Mouse (Mus musculus) lung, postnatal 0 days (tissue): ENCODE data around the gene Zfp329. TPM values are rescaled to one million over a fixed set of nuclear protein-coding genes. Genes with fewer than 3 reads are reported as not detected.
A peak's percentile ranks its signal among the peaks of the same experiment; 100 is the strongest.
"Not testable (repeated sequence)": the region's sequence is repeated elsewhere in the genome, so short reads cannot be mapped to it uniquely, and the experiment has no call there.

ENCODE experiments used
- ATAC-seq: fragments of 200-750 bp; cut with Nextera tagmentation; 2 replicates; pipeline ENCODE4 v1.8.0; 2017; ENCODE audit warnings: moderate library complexity
- DNase-seq: peaks from one replicate; pipeline ENCODE4 v3.0.0-alpha.2; 2016; ENCODE audit warnings: low spot score
- H3K27ac ChIP-seq: fragments of 300-500 bp; sonication (generic); 2 replicates; pipeline ENCODE4 v1.5.1; 2014; ENCODE audit warnings: antibody characterized with exemption, mild to moderate bottlenecking, low read length, mixed read lengths
- H3K27me3 ChIP-seq: fragments of 300-500 bp; sonication (generic); replicated peaks from 2 replicates; pipeline ENCODE4 v1.6.1; 2014; ENCODE audit warnings: low read length, mixed read lengths; ENCODE audit not compliant: insufficient read depth
- H3K36me3 ChIP-seq: fragments of 300-500 bp; sonication (generic); 2 replicates; pipeline ENCODE4 v1.6.1; 2014; ENCODE audit warnings: low read length, mixed read lengths; ENCODE audit not compliant: insufficient read depth
- H3K4me1 ChIP-seq: fragments of 300-500 bp; sonication (generic); 2 replicates; pipeline ENCODE4 v1.6.1; 2014; ENCODE audit warnings: antibody characterized with exemption, low read depth, low read length, mixed read lengths; ENCODE audit not compliant: insufficient read depth
- H3K4me2 ChIP-seq: fragments of 300-500 bp; sonication (generic); replicated peaks from 2 replicates; pipeline ENCODE4 v1.6.1; 2014; ENCODE audit warnings: low read depth, mild to moderate bottlenecking, low read length, moderate library complexity, mixed read lengths
- H3K4me3 ChIP-seq: fragments of 300-500 bp; sonication (generic); 2 replicates; pipeline ENCODE4 v1.5.1; 2014; ENCODE audit warnings: low read depth, low read length
- H3K9ac ChIP-seq: fragments of 300-500 bp; sonication (generic); replicated peaks from 2 replicates; pipeline ENCODE4 v1.6.1; 2014; ENCODE audit warnings: low read depth, mild to moderate bottlenecking
- H3K9me3 ChIP-seq: fragments of 300-500 bp; sonication (generic); 2 replicates; pipeline ENCODE4 v1.6.1; 2016; ENCODE audit warnings: low read length, mixed read lengths
- CTCF ChIP-seq: IDR thresholded peaks from 2 replicates; pipeline ENCODE4 v1.5.1; 2016; ENCODE audit warnings: antibody characterized with exemption, mild to moderate bottlenecking
- EP300 ChIP-seq: IDR thresholded peaks from 2 replicates; pipeline ENCODE4 v1.6.1; 2016; ENCODE audit warnings: antibody characterized with exemption, mild to moderate bottlenecking, control low read depth
- WGBS: fragments of 180-500 bp; shearing (Covaris S2); extraction: QIAGEN DNeasy Blood & Tissue Kit; methylation state at CpG from one replicate; pipeline ENCODE4 v1.1.7; 2014; 5-methylcytosine and 5-hydroxymethylcytosine counted together
- polyA plus RNA-seq: library from polyadenylated mRNA; unstranded; fragments of >200 nt; fragmentation: Nextera tagmentation; extraction: Ambion mirVana; gene quantifications from 2 replicates; pipeline ENCODE4 v1.2.1, GENCODE M21; 2015

Gene Zfp329
- polyA plus RNA-seq, 1 experiment from 2014 or later, result 7.2 TPM

DNA sequence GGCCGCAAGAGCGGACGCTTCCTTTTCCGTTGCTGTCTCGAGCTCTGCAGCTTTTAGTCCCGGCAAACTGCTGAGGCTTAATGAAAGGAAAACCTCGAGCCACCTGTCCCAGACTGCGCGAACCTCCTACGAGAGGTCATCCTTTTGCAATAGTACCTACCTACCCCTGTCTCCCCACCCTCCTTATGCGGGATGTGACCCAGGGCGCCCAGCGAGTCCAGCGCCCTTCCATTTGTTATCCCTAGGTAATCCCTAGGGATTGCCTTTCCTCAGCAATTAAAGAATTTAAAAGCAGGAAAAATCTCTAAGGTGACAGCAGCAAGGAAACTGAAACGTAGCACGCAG, 15.0 kb downstream of the Zfp329 start:
- H3K4me1 ChIP-seq, result no peaks in the 10 kb centered on the region
- no peak overlapping the region for H3K27ac ChIP-seq
- peak overlapping the region; percentile 55 for H3K9ac ChIP-seq
- H3K4me3 ChIP-seq, result peak overlapping the region; percentile 44
- peak; percentile 49; the same call in 1 of the 2 replicates for ATAC-seq
- DNase-seq, result no peak
- TF ChIP-seq CTCF, result no peak
- no peak for TF ChIP-seq EP300
- H3K27me3 ChIP-seq, result no peaks in the 10 kb centered on the region
- 0 out of 2 replicates have a peak, but pooled peaks cover 2% of the 10 kb centered on the region for H3K9me3 ChIP-seq
- 0% methylated on average over 16 of the region's 16 CpGs for WGBS
- peak overlapping the region; percentile 64 for H3K4me2 ChIP-seq
- H3K36me3 ChIP-seq, result 0 out of 2 replicates have a peak, but pooled peaks cover 6% of the 10 kb centered on the region

DNA sequence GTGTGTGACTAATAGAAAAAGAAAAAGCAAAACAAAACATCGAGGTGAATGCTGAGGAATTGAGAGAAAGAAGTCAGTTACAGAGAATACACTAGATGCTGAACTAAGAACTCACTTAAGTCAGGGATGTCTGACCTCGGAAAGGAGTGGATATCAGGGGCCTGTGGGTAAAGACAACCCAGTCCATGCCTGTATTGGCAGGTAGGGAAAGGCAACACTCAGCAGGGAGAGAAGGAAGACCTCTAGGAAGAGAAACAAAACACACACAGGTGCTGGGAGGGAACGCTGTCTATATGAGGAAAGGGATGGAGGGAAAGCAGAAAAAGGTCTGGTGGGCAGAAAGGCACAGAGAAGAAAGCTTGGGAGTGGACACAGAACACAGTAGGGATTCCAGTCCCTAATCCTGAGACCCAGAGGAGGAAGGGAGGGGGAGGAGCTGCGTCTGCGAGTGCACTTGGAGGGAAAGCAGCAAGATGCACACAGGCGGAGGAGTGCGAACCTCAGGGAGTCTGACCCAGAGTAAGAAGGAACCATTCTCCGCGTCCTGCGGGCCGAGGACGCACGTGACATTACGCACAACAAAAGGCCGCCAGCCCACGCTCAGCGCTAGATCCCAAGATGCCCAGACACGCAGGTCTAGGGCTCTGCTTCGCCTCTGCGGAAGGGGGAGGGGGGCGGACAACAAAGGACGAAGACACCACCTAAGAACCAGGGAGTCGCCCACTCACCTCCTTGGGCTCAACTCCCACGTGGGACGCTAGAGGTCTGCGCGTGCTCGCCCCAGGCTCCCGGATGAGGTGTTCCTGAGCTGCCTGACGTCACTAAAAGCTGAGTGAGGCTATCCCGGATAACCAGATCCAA, 15.6 kb downstream of the Zfp329 start, which contains the start of gene Zscan18:
TSS of gene Zscan18 (minus strand) at position 770 of the 861 bp plus-strand sequence.
- H3K4me1 ChIP-seq, result no peaks in the 10 kb centered on the region
- peak; percentile 97 for ATAC-seq
- 9% methylated on average over 30 of the region's 31 CpGs for WGBS
- peak within 1 kb of the TSS; percentile 55 for H3K9ac ChIP-seq
- H3K36me3 ChIP-seq, result 0 out of 2 replicates have a peak, but pooled peaks cover 5% of the 10 kb centered on the region
- peak within 1 kb of the TSS; percentile 44 for H3K4me3 ChIP-seq
- peak within 1 kb of the TSS; percentile 64 for H3K4me2 ChIP-seq
- H3K27me3 ChIP-seq, result no peaks in the 10 kb centered on the region
- H3K27ac ChIP-seq, result no peak within 1 kb of the TSS
- DNase-seq, result peak; percentile 83
- no peaks in the 10 kb centered on the region for H3K9me3 ChIP-seq
- TF ChIP-seq CTCF (no peak), EP300 (no peak)

DNA sequence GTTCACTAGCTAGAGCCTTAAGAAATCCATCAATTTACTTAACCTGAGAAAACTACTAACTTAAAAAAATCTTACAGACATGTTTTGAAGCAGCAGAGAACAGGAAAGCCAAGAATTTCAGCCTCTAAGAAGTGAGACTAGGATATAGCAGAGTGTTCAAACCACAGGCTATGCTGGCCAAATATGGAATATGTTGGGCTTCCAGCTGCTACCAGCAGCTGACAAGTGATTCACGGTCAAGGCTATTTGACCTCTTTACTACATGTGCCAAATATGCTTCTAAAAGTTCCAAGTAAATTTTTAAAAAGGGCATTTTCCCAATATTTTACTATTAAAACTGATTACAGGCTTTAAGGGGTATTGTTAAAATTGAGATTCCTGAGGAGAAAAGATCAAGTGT, 19.1 kb downstream of the Zfp329 start:
- H3K9me3 ChIP-seq, result no peaks in the 10 kb centered on the region
- H3K27ac ChIP-seq, result no peak overlapping the region
- no peak for TF ChIP-seq CTCF
- TF ChIP-seq EP300, result no peak
- H3K4me3 ChIP-seq, result no peak overlapping the region
- 59% methylated on average over 1 of the region's 1 CpGs for WGBS
- no peak overlapping the region for H3K9ac ChIP-seq
- ATAC-seq (no peak), DNase-seq (no peak)
- H3K4me2 ChIP-seq, result no peak overlapping the region
- H3K27me3 ChIP-seq, result no peaks in the 10 kb centered on the region
- no peaks in the 10 kb centered on the region for H3K4me1 ChIP-seq
- no peaks in the 10 kb centered on the region for H3K36me3 ChIP-seq

DNA sequence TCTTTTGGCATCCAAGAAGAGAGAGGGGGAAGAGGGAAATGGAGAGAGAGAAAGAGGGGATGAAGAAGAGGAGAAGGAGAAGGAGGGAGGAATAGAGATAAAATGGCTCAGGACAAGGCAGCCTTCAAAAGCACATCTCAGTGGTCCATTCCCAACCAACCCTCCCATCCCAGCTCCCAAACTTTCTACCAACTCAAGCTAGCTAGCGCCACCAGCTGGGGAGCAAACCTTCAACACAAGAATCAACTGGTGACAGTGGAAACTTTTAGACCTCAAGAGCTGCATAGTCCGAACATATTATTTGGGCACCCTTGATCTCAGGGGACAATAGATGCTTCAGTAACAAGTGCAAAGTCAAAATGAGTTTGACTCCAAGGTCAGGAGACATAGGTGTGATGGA, 20.7 kb downstream of the Zfp329 start:
- no peak overlapping the region for H3K4me2 ChIP-seq
- H3K9me3 ChIP-seq, result no peaks in the 10 kb centered on the region
- 65% methylated on average over 2 of the region's 2 CpGs for WGBS
- no peaks in the 10 kb centered on the region for H3K4me1 ChIP-seq
- H3K36me3 ChIP-seq, result no peaks in the 10 kb centered on the region
- no peak overlapping the region for H3K9ac ChIP-seq
- TF ChIP-seq CTCF (no peak), EP300 (no peak)
- no peaks in the 10 kb centered on the region for H3K27me3 ChIP-seq
- H3K4me3 ChIP-seq, result no peak overlapping the region
- DNase-seq (no peak), ATAC-seq (no peak)
- no peak overlapping the region for H3K27ac ChIP-seq

DNA sequence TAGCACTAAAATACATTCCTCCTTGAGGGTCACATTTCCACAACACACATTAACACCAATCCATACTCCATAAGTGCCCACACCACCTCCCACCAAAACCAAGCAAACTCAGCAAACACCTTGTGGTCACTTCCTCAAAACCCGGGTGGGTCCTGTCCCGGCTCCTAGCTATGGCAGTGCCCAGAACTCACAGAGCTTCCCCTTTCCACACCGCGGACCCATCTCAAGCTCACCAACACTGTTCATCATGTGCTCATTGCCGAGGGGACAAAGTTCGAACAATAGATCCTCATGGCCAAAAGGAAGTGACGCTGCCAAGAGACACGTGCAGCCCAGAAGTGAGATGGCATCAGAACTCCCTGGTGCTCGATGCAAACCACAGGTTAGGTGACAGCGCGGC, 26.0 kb downstream of the Zfp329 start:
- H3K36me3 ChIP-seq, H3K9me3 ChIP-seq, H3K4me3 ChIP-seq, ATAC-seq, H3K9ac ChIP-seq, H3K27me3 ChIP-seq, H3K27ac ChIP-seq, DNase-seq, H3K4me2 ChIP-seq, H3K4me1 ChIP-seq: not testable (repeated sequence)
- 85% methylated on average over 11 of the region's 11 CpGs for WGBS

DNA sequence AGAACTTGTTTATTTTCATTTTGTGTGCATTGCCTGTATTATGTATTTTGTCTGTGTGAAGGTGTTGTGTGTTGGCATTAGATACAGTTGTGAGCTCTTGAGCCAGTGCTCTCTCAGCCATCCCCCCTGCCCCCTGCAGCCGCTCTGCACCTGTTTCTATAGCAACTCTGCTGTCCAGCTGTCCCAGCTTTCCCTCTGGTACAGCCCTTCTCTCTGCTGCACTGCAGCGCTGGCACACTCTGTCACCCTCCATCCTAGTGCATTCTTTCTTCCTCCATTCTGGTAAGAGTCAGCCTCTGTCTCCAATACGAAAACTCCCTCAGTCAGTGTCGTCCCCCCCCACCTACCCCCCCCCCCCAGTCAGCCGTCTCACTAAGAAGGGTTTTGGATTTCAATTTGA, 30.6 kb downstream of the Zfp329 start:
- Histone ChIP-seq H3K9me3 (no peaks in the 10 kb centered on the region), H3K9ac (no peak overlapping the region), H3K27me3 (no peaks in the 10 kb centered on the region), H3K4me2 (no peak overlapping the region), H3K27ac (no peak overlapping the region), H3K4me1 (no peaks in the 10 kb centered on the region), H3K4me3 (no peak overlapping the region), H3K36me3 (no peaks in the 10 kb centered on the region)
- ATAC-seq (no peak), DNase-seq (no peak)
- 15% methylated on average over 5 of the region's 5 CpGs for WGBS
- TF ChIP-seq EP300 (no peak), CTCF (no peak)
